Mouse (Mus musculus) small intestine, adult 2 months (tissue): ENCODE measurements around the gene Abcb8.

Experiments
- CTCF ChIP-seq: fragments of 200-500 bp; IDR thresholded peaks from 2 replicates; pipeline ENCODE4 v1.5.1; 2012; ENCODE audit warnings: low read depth, mild to moderate bottlenecking, control low read depth, inconsistent platforms, low read length, moderate library complexity, mixed read lengths; ENCODE audit not compliant: insufficient replicate concordance, insufficient read length; ENCODE audit errors: extremely low read depth
- POLR2A ChIP-seq: fragments of 200-500 bp; IDR thresholded peaks from 2 replicates; pipeline ENCODE4 v1.6.1; 2012; ENCODE audit warnings: low read depth, mild to moderate bottlenecking, control low read depth, inconsistent platforms, low read length, moderate library complexity

- no peak for TF ChIP-seq CTCF
- no peak for TF ChIP-seq POLR2A
These were observed 7.4 kb upstream of the Abcb8 start for GRCm38 (mm10) chr5:24385887-24386550.
